Mouse (Mus musculus) kidney, adult 2 months (tissue): Measurements from ENCODE around the gene AC170998.1.

Experiments
- CTCF ChIP-seq: fragments of 200-500 bp; conservative IDR thresholded peaks from 2 replicates; pipeline ENCODE4 v1.5.1; 2011; ENCODE audit warnings: low read depth, mild to moderate bottlenecking, control low read depth, low read length, moderate library complexity, mixed read lengths; ENCODE audit not compliant: insufficient read depth, insufficient read length
- POLR2A ChIP-seq: fragments of 200-500 bp; IDR thresholded peaks from one replicate; pipeline ENCODE4 v1.6.1; 2011; ENCODE audit warnings: low read depth, low read length, control low read depth

GRCm38 (mm10) chr17:28708989-28709388, 16.9 kb upstream of the AC170998.1 start:
- TF ChIP-seq CTCF: no peak
- TF ChIP-seq POLR2A: no peak
